Mouse (Mus musculus): ENCODE data around the gene Nqo1.

Gene Nqo1

GRCm38 (mm10) chr8:107404057-107404456 is 1.1 kb upstream of the Nqo1 start:
- no peak for DNase-seq

GRCm38 (mm10) chr8:107401866-107402265 is 1.1 kb downstream of the Nqo1 start:
- DNase-seq: no peak

- no peak for DNase-seq
These were observed 3.5 kb downstream of the Nqo1 start for GRCm38 (mm10) chr8:107399495-107399894.

GRCm38 (mm10) chr8:107397665-107398064 is 5.3 kb downstream of the Nqo1 start:
- DNase-seq: no peak

- no peak for DNase-seq
These were observed 6.8 kb downstream of the Nqo1 start for GRCm38 (mm10) chr8:107396106-107396670.

GRCm38 (mm10) chr8:107395397-107395796 is 7.6 kb downstream of the Nqo1 start:
- DNase-seq: no peak

- DNase-seq: no peak
These were observed 11.9 kb downstream of the Nqo1 start for GRCm38 (mm10) chr8:107391136-107391516.

GRCm38 (mm10) chr8:107390476-107391135 is 12.4 kb downstream of the Nqo1 start:
- no peak for DNase-seq

GRCm38 (mm10) chr8:107389557-107389956 is 13.4 kb downstream of the Nqo1 start:
- no peak for DNase-seq

GRCm38 (mm10) chr8:107387861-107388260 is 15.1 kb downstream of the Nqo1 start:
- no peak for DNase-seq

- no peak for DNase-seq
These were observed 16.4 kb downstream of the Nqo1 start for GRCm38 (mm10) chr8:107386642-107387041.

- no peak for DNase-seq
These were observed 16.8 kb downstream of the Nqo1 start for GRCm38 (mm10) chr8:107386171-107386570.

- DNase-seq: no peak
These were observed 17.9 kb downstream of the Nqo1 start for GRCm38 (mm10) chr8:107385063-107385462.

GRCm38 (mm10) chr8:107384651-107385050 is 18.4 kb downstream of the Nqo1 start:
- DNase-seq: no peak

GRCm38 (mm10) chr8:107382898-107383297 is 20.1 kb downstream of the Nqo1 start:
- no peak for DNase-seq

- DNase-seq: no peak
These were observed 21.3 kb downstream of the Nqo1 start for GRCm38 (mm10) chr8:107381666-107382065.

GRCm38 (mm10) chr8:107380734-107381133 is 22.3 kb downstream of the Nqo1 start:
- no peak for DNase-seq

- DNase-seq: no peak
These were observed 25.7 kb downstream of the Nqo1 start for GRCm38 (mm10) chr8:107377346-107377745.

GRCm38 (mm10) chr8:107370311-107370710 is 32.7 kb downstream of the Nqo1 start:
- DNase-seq: no peak

Data from thymus, adult 18-20 months (tissue).